Mouse (Mus musculus): ENCODE measurements around the gene Wfdc12. TPM values are rescaled to one million over a fixed set of nuclear protein-coding genes. Genes with fewer than 3 reads are reported as not detected.

The Wfdc12 gene
- total RNA-seq, 2 experiments from 2014 or later, result not detected

DNA sequence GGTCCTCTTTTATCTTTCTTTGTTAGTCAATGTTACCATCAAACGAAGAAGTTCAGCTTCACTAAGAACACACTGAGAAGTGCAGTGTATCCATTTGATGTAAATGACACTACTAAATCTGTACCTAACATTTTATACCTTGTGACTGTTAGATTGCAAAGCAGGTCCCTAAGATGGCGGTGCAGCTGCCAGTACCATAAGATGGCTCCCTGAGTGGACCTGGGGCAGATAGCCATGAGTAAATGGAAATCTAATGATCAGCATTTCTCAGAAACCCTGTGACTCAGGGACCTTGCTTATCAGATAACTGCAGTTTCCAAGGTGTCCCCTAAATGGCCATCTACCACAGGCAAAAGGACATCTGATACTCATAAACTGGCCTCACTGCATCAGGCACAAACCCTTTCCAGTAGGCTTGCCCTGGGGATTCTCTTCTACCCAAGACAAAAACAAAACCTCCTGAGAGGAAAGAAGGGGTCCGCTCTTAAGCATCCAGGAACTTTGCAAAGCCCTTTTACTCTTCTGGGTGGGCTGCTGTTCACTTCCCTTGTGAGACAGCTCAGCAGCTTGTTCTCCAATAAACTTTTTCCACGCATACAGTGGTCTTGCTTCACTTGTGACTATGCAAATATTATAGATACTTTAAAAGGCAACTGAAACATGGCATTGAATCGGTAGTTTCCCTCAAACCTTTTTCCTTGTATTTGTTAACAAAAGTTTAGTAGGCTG, 5.7 kb upstream of the Wfdc12 start:
- Histone ChIP-seq H3K4me3 (no peak overlapping the region), H3K27ac (no peak overlapping the region)
- DNase-seq (ENCODE audit: extremely low spot score in 1 of 2, low spot score in 2 of 2), result no peak
- intact Hi-C loops (cut with DNase I), result loop anchor here (5.0 kb wide), 1 partner anchor 131 kb away; no protein-coding TSS in a partner anchor
- TF ChIP-seq CTCF (IDR thresholded peaks at IDR 0.05), result no peak

DNA sequence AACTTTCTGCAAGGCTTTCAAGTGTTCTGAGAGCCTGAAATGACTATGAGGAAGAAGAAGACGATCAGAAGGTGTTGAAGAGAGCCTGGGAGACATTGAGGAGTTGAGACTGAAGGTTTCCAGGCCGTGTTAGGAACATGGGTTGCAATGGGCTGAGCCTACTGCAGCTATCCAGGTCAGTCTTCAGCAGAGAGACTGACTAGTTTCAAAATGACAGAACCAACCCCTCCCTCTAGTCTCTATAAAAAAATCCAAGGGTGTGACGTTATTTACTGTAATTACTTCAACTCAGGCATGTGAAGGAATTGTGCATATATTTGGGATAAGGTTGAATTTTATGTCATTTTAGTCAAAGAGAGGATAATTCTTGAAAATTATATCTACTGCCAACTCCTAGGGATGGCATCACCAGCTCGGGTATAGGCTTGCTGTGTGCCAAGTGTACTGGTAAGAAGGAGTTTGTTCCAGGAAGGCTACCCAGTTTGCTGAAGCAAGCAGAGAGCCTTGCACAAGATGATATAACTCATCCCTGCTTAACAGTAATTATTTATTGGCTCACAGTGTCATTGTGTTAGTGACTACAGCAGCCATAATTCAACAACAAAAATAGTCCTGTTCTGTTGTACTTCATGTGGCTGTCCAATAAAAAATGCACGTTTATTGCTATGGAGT, 4.7 kb upstream of the Wfdc12 start:
- no peak overlapping the region for H3K27ac ChIP-seq
- H3K4me3 ChIP-seq, result no peak overlapping the region
- intact Hi-C loops (cut with DNase I), result loop anchor here (5.0 kb wide), 1 partner anchor 132 kb away; no protein-coding TSS in a partner anchor
- TF ChIP-seq CTCF (IDR thresholded peaks at IDR 0.05), result no peak
- no peak for DNase-seq (ENCODE audit: extremely low spot score in 1 of 2, low spot score in 2 of 2)

DNA sequence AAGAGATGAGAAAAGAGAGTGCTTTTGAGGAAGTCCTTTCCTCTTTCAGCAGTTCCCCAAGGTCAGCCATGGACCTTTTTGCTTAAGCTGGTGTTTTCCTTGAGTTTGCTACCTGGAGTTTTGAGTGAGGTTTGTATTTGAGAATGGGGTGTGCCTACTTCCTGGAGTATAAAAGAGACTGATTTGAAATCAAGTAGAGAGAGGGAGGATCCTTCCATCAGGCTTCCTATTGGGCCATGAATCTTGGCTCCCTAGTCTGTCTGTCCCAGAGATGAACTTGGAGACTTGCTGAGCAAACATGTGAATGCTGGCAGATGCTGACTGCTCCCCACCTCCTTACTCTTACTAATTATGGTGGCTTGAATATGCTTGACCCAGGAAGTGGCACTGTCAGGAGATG, 1.9 kb upstream of the Wfdc12 start:
- Histone ChIP-seq H3K4me3 (no peak overlapping the region), H3K27ac (no peak overlapping the region)
- TF ChIP-seq CTCF (IDR thresholded peaks at IDR 0.05), result no peak
- intact Hi-C loops (cut with DNase I), result no loop called here
- DNase-seq (ENCODE audit: extremely low spot score in 1 of 2, low spot score in 2 of 2), result no peak

DNA sequence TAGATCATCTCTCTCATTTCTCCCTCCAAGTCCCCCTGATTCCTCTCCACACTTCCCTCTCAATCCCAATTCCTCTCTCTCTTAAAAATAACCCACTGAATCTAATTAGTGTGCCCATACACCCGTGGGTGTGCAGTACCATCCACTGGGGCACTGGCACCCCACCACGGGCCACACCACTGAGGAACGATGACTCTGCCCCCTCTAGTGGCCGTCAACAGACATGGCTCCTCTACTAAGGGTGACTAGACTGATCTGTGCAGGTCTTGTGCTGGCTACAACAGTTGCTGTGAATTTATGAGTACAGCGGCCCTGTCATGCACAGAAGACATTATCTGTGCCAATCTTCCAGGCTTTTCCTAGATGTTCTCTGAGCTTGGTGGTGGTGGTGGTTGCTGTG, 1.7 kb downstream of the Wfdc12 start:
- peak; percentile 46 for TF ChIP-seq CTCF (IDR thresholded peaks at IDR 0.05)
- Histone ChIP-seq H3K27ac (no peak overlapping the region), H3K4me3 (no peak overlapping the region)
- DNase-seq (ENCODE audit: extremely low spot score in 1 of 2, low spot score in 2 of 2), result no peak
- intact Hi-C loops (cut with DNase I), result no loop called here

DNA sequence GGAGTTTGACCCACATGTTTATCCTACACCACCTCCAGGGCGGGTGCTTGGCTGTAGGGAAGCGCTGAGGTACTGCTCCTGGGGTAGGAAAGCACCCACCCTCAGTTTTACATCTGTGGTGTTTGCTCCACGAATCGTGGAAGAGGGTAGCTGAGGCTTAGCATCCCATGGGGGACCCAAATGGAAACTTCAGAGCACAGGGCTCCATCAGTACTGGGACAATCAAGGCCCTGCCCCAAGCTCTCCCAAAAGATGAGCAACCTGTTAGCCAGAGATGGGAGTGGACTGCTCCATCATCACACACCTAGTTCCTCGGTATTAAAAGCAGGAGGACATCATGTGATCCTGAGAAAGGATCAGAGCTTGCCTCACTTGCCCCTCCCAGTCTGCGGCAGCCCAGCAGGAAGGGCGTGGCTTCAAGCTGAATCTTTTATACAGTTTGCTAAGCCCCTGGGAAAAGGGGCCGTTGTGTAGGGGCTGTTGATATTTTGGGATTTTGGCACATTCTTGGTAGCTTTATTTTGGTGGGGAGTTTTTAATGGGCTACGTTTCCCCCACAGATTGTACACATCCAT, 6.2 kb downstream of the Wfdc12 start:
- no peak overlapping the region for H3K27ac ChIP-seq
- TF ChIP-seq CTCF (IDR thresholded peaks at IDR 0.05), result no peak
- peak in 1 of 2 experiments; percentile 5 for DNase-seq (ENCODE audit: extremely low spot score in 1 of 2, low spot score in 2 of 2)
- intact Hi-C loops (cut with DNase I), result no loop called here
- no peak overlapping the region for H3K4me3 ChIP-seq

DNA sequence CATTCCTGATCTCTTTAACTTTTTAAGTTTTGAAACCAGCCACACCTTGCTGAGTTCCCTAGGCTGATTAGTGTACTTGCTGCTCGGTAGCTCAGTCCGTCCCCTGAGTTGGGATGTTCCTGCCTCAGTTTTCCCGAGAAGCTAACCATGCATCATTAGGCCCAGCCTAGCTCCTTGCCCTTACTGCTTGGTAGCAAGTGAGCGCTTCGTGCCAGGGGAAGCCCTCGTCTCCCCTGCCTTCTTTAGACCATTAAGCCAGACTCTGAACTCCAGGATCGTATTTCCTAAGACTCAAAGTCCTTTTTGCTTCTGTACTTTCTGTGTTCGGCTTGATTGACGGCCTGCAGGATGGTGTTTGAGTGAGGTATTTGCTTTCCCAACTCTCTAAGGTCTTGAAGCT, 7.1 kb downstream of the Wfdc12 start:
- DNase-seq (ENCODE audit: extremely low spot score in 1 of 2, low spot score in 2 of 2), result peak in 1 of 2 experiments; percentile 2
- no peak for TF ChIP-seq CTCF (IDR thresholded peaks at IDR 0.05)
- Histone ChIP-seq H3K27ac (no peak overlapping the region), H3K4me3 (no peak overlapping the region)
- intact Hi-C loops (cut with DNase I), result no loop called here

DNA sequence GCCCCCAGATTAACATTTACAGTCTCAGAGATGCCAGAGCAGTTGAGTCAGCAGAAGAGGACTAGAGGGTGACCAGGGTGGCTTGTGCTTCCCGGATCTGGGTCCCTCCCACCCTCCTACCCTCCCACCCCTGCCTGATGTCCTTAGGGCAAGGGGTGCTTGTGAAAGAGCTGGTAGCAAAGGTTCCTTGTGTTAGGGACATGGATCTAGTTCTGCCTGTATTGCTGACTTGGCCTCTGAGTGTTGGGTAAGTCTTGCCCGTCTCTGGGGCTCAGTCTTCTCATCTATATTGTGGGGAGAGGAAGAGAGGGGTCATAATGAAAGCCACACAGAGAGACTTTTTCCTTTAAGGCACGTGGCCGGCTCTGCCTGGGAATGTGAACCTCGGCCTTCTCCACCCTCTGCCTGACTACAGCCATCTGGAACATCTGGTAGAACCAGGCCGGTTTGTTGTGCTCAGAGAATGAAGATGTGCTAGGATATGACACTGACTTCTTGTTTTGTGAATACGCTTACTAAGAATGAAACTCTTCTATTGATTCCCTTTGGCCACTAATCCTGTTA, 7.6 kb downstream of the Wfdc12 start, which contains the start of gene Wfdc5:
Wfdc5 (minus strand) TSS at position 51 of the 564 bp plus-strand sequence.
- intact Hi-C loops (cut with DNase I), result no loop called here
- DNase-seq (ENCODE audit: extremely low spot score in 1 of 2, low spot score in 2 of 2), result peak in 1 of 2 experiments; percentile 2
- H3K4me3 ChIP-seq, result no peak within 1 kb of the TSS
- no peak within 1 kb of the TSS for H3K27ac ChIP-seq
- no peak for TF ChIP-seq CTCF (IDR thresholded peaks at IDR 0.05)

DNA sequence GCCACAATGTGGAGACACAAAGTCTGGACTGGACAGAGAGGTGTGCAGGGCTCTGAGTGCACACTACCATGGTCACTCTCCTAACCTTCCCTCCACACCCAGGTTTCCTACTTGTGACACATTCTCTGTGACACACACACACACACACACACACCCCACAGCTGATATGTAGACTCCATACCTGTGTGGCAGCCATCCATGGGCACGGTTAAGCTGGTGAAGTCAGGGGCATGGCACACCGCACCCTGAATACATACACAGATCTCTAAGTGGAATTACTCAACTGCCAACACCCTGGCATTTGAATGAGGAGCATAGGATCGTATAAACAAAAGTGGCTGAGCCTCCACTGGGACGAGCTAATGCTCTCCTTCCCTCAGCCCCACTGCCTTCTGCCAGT, 9.6 kb downstream of the Wfdc12 start:
- no peak overlapping the region for H3K4me3 ChIP-seq
- intact Hi-C loops (cut with DNase I), result loop anchor here (1.0 kb wide), 1 partner anchor 46 kb away; no protein-coding TSS in a partner anchor
- no peak for TF ChIP-seq CTCF (IDR thresholded peaks at IDR 0.05)
- no peak for DNase-seq (ENCODE audit: extremely low spot score in 1 of 2, low spot score in 2 of 2)
- no peak overlapping the region for H3K27ac ChIP-seq

DNA sequence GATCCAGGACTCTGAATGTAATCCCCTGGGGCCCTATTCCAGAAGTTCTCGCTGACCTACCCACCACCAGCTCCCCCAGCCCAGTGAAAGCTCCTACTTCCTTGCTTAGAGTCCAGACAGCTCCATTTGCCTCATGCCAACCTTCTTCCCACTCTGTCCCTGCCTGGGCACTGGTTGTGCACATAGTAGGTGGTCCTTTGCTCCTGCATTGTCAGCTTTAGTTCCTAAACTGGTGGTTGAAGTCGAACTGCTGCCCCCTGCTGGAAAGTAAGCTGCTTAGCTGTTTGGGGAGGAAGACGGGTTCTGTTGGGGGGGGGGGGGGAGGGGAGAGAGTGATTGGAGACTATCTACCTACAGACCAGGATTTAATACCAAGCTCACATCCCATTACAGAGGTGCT, 10.3 kb downstream of the Wfdc12 start:
- intact Hi-C loops (cut with DNase I), result loop anchor here (1.0 kb wide), 1 partner anchor 46 kb away; no protein-coding TSS in a partner anchor
- DNase-seq (ENCODE audit: extremely low spot score in 1 of 2, low spot score in 2 of 2), result peak in 1 of 2 experiments; percentile 7
- TF ChIP-seq CTCF (IDR thresholded peaks at IDR 0.05), result peak; percentile 47

DNA sequence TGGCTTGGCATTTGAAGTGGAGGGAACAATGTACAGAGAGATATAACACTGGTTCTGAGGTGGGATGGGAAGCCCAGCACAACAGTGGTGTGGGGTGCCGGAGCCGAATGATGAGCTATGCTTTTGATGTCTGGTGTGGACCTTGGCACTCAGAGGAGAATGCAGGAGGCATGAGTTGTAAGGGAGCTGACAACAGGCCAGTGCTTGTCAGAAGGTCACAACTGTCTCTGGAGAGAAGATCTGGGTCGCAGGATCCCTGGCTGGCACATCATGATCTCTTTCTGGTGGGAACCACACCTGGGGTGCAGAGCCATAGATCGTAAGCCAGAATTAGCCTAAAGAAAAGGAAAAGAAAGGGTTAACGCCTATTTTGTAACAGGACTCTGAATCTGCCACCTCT, 12.6 kb downstream of the Wfdc12 start:
- Histone ChIP-seq H3K27ac (no peak overlapping the region), H3K4me3 (no peak overlapping the region)
- no peak for DNase-seq (ENCODE audit: extremely low spot score in 1 of 2, low spot score in 2 of 2)
- intact Hi-C loops (cut with DNase I), result no loop called here
- no peak for TF ChIP-seq CTCF (IDR thresholded peaks at IDR 0.05)

More for the DNA sequence above, 10.3 kb downstream of the Wfdc12 start:
- no peak overlapping the region for H3K27ac ChIP-seq
- H3K4me3 ChIP-seq, result no peak overlapping the region

DNA sequence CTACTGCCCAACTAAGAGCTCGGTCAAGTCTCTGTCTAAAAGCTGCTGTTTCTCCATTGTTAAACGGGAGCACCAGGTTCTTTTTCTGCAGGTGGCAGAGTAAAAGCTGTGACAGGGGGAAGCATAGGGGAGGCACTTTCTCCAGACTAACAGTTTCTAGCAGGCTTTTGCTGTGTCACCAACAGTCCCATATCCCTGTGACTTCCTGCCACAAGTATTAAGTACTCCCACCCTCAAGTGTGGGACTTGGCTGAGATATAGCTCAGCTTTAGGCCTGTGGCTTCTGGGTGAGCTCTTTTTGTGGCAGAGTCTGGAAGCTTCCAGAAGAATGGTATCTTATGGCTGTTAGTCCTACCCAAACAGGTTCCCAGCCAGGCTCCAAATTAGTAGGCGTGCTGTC, 14.6 kb downstream of the Wfdc12 start:
- intact Hi-C loops (cut with DNase I), result loop anchor here (2.0 kb wide), 2 partner anchors 37 to 137 kb away; no protein-coding TSS in a partner anchor
- peak overlapping the region; percentile 60 for H3K27ac ChIP-seq
- TF ChIP-seq CTCF (IDR thresholded peaks at IDR 0.05), result no peak
- no peak overlapping the region for H3K4me3 ChIP-seq
- DNase-seq (ENCODE audit: extremely low spot score in 1 of 2, low spot score in 2 of 2), result no peak

All from left cerebral cortex, adult 2 months (tissue).